Mouse (Mus musculus) forebrain, embryonic 11.5 days (tissue): ENCODE results near the gene Trem2. TPM values are rescaled to one million over a fixed set of nuclear protein-coding genes. Genes with fewer than 3 reads are reported as not detected.
"Not testable (repeated sequence)": the region's sequence is repeated elsewhere in the genome, so short reads cannot be mapped to it uniquely, and the experiment has no call there.

Source experiments
- ATAC-seq: fragments of 200-750 bp; cut with Nextera tagmentation; replicated peaks from 2 replicates; pipeline ENCODE4 v1.8.0; 2017; ENCODE audit warnings: moderate TSS enrichment; ENCODE audit not compliant: low FRiP score
- DNase-seq: peaks from one replicate; pipeline ENCODE4 v3.0.0-alpha.2; 2017; ENCODE audit warnings: low spot score
- H3K27ac ChIP-seq: fragments of 300-500 bp; sonication (generic); 2 replicates; pipeline ENCODE4 v1.5.1; 2014; ENCODE audit warnings: low read depth, low read length
- H3K27me3 ChIP-seq: fragments of 300-500 bp; sonication (generic); 2 replicates; pipeline ENCODE4 v1.6.1; 2014; ENCODE audit warnings: mild to moderate bottlenecking, low read length, mixed read lengths; ENCODE audit not compliant: control insufficient read depth, insufficient read depth
- H3K36me3 ChIP-seq: fragments of 300-500 bp; sonication (generic); 2 replicates; pipeline ENCODE4 v1.6.1; 2014; ENCODE audit warnings: mild to moderate bottlenecking, low read length, moderate library complexity, mixed read lengths; ENCODE audit not compliant: control insufficient read depth, insufficient read depth
- H3K4me1 ChIP-seq: fragments of 300-500 bp; sonication (generic); replicated peaks from 2 replicates; pipeline ENCODE4 v1.6.1; 2014; ENCODE audit warnings: low read length, mixed read lengths; ENCODE audit not compliant: control insufficient read depth, insufficient read depth
- H3K4me2 ChIP-seq: fragments of 300-500 bp; sonication (generic); 2 replicates; pipeline ENCODE4 v1.6.1; 2014; ENCODE audit warnings: low read depth, mild to moderate bottlenecking, low read length, moderate library complexity, mixed read lengths; ENCODE audit not compliant: severe bottlenecking
- H3K4me3 ChIP-seq: fragments of 300-500 bp; sonication (generic); 2 replicates; pipeline ENCODE4 v1.5.1; 2014; ENCODE audit warnings: low read depth, low read length
- H3K9ac ChIP-seq: fragments of 300-500 bp; sonication (generic); 2 replicates; pipeline ENCODE4 v1.6.1; 2014; ENCODE audit warnings: low read length
- H3K9me3 ChIP-seq: fragments of 300-500 bp; sonication (generic); 2 replicates; pipeline ENCODE4 v1.6.1; 2016; ENCODE audit warnings: low read length, mixed read lengths; ENCODE audit not compliant: control insufficient read depth
- WGBS: fragments of 180-500 bp; shearing (Covaris S2); extraction: QIAGEN DNeasy Blood & Tissue Kit; methylation state at CpG from one replicate; pipeline ENCODE4 v1.1.7; 2014; 5-methylcytosine and 5-hydroxymethylcytosine counted together
- polyA plus RNA-seq: library from polyadenylated mRNA; unstranded; fragments of >200 nt; fragmentation: Nextera tagmentation; extraction: Ambion mirVana; gene quantifications from 2 replicates; pipeline ENCODE4 v1.2.1, GENCODE M21; 2014

Gene Trem2
- polyA plus RNA-seq, result 1.0 and 1.2 TPM in 2 replicates

- Histone ChIP-seq H3K27ac (no peak within 1 kb of the TSS), H3K9ac (no peak within 1 kb of the TSS), H3K4me2 (no peak within 1 kb of the TSS), H3K9me3 (no peaks in the 10 kb centered on the region), H3K27me3 (no peaks in the 10 kb centered on the region), H3K36me3 (no peaks in the 10 kb centered on the region), H3K4me3 (no peak within 1 kb of the TSS), H3K4me1 (no peaks in the 10 kb centered on the region)
- ATAC-seq (no peak), DNase-seq (no peak)
- 87% methylated on average over 5 of the region's 5 CpGs for WGBS
Measured at GRCm38 (mm10) chr17:48346231-48346630, at the start of gene Trem2. Gene Trem2, plus strand, starts transcription at chr17:48346401.

DNA sequence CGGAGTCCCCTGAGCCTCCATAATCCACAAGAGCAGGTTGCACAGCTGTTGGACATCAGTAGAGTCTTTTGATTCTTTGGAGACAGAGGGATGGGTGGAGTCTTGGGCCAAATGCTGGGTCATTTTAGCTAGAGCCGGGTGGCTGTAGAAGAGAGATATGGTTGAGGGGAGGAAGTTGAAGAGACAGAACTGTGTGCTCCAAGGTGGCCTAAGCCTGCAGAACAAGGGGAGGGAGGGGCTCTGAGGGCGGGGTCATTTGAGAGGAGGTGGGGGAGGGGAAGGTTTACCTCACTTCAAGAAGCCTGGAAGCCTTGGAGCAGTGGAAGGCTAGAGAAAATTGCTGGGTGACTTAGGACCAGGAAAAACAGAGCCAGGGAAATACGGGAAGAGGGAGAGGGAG, 47.0 kb upstream of the Trem2 start, which contains the start of gene Treml2:
Treml2 (plus strand) TSS at position 296 of the 400 bp plus-strand sequence.
- Histone ChIP-seq H3K9me3 (no peaks in the 10 kb centered on the region), H3K4me1 (no peaks in the 10 kb centered on the region), H3K27ac (no peak within 1 kb of the TSS), H3K4me2 (no peak within 1 kb of the TSS), H3K9ac (no peak within 1 kb of the TSS), H3K36me3 (no peaks in the 10 kb centered on the region), H3K4me3 (no peak within 1 kb of the TSS), H3K27me3 (no peaks in the 10 kb centered on the region)
- 34% methylated on average over 3 of the region's 4 CpGs for WGBS
- ATAC-seq, result no peak
- DNase-seq, result no peak

DNA sequence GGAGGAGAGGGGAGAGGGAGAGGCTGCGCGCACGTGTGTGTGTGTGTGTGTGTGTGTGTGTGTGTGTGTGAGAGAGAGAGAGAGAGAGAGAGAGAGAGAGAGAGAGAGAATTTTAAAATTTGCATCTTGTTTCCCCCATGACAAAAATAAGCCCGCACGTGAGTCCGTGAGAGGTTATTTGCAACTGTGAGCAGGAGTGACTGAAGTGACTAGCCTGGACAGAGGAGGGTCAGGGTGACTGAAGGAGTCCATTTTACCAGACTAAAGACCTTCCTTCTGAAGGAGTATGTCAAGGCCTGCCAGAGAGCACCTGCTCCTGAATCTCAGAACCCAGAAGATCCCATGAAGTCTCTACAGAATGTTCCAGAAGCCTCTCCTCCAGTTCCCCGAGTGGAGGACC, 46.4 kb upstream of the Trem2 start:
- Histone ChIP-seq H3K9me3 (no peaks in the 10 kb centered on the region), H3K27ac (no peak overlapping the region), H3K36me3 (no peaks in the 10 kb centered on the region), H3K9ac (no peak overlapping the region), H3K4me3 (no peak overlapping the region), H3K27me3 (no peaks in the 10 kb centered on the region), H3K4me1 (no peaks in the 10 kb centered on the region), H3K4me2 (no peak overlapping the region)
- no peak for ATAC-seq
- no peak for DNase-seq
- whole genome bisulfite sequencing, result 79% methylated on average over 7 of the region's 7 CpGs

DNA sequence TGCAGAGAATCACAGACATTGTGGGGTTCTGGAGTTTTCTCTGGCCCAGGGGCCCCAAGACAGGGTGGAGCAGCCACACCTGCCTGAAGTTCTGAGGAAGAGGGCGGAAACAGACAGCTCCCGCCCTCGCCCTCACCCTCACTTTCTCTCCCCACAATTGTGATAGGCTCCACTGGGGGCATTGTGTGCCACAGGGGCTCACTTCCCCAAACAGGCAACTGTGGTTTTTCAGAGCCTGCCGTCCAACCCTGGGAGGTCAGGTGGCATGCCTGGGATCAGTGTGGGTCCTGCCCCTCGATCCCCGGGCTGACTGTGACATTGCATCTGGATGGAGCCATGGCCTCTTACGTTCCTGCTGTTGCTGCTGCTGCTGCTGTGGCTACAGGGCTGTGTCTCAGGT, 46.0 kb upstream of the Trem2 start:
- no peak overlapping the region for H3K4me2 ChIP-seq
- no peak overlapping the region for H3K9ac ChIP-seq
- no peaks in the 10 kb centered on the region for H3K4me1 ChIP-seq
- no peaks in the 10 kb centered on the region for H3K36me3 ChIP-seq
- H3K4me3 ChIP-seq, result no peak overlapping the region
- no peak overlapping the region for H3K27ac ChIP-seq
- ATAC-seq (no peak), DNase-seq (no peak)
- 70% methylated on average over 7 of the region's 7 CpGs for WGBS
- no peaks in the 10 kb centered on the region for H3K27me3 ChIP-seq
- no peaks in the 10 kb centered on the region for H3K9me3 ChIP-seq

DNA sequence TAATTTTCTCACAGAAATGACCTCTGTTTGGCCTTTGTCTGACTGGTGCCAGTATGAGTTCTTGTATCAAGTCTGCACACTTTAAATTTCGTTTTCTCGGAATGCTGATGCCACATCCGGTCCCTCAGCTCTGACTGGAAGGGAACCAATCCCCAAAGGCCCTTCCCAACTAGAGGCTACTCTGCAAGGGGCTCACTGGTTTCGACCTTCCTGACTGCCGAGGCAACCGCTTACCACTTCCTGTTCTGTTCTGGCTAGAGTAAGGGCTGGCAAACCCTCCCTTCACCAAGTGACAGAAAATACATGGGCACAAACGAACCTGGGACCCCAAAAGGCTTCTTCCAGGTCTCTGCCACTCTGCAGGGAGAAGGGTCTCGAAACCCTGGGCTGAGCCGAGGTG, 45.3 kb upstream of the Trem2 start:
- 82% methylated on average over 9 of the region's 9 CpGs for WGBS
- no peak overlapping the region for H3K9ac ChIP-seq
- H3K4me2 ChIP-seq, result no peak overlapping the region
- no peak for DNase-seq
- no peaks in the 10 kb centered on the region for H3K9me3 ChIP-seq
- H3K27ac ChIP-seq, result no peak overlapping the region
- ATAC-seq, result no peak
- H3K36me3 ChIP-seq, result no peaks in the 10 kb centered on the region
- H3K4me1 ChIP-seq, result no peaks in the 10 kb centered on the region
- no peak overlapping the region for H3K4me3 ChIP-seq
- no peaks in the 10 kb centered on the region for H3K27me3 ChIP-seq

DNA sequence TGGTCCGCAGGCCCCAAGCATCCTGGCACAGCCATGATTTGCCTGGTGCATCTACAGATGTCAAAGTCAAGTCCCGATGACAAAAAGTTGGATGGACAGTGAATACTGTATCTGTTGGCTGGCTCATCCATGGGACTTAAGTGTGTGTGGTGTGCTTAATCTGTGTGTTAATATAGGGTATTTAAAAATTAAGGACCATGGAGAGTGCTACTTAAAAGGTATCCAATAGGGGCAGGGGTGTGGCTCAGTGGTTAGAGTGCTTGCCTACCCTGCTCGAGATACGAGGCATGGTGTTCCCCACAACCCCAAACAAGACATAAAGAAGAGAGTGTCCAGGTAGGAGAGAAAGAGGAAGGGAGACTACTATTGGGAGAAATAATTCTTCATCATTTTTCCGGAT, 44.4 kb upstream of the Trem2 start:
- Histone ChIP-seq H3K9me3 (no peaks in the 10 kb centered on the region), H3K4me1 (no peaks in the 10 kb centered on the region), H3K4me3 (no peak overlapping the region), H3K27me3 (no peaks in the 10 kb centered on the region), H3K9ac (no peak overlapping the region), H3K27ac (no peak overlapping the region), H3K4me2 (no peak overlapping the region), H3K36me3 (no peaks in the 10 kb centered on the region)
- no peak for ATAC-seq
- no peak for DNase-seq
- WGBS, result 91% methylated on average over 5 of the region's 5 CpGs

DNA sequence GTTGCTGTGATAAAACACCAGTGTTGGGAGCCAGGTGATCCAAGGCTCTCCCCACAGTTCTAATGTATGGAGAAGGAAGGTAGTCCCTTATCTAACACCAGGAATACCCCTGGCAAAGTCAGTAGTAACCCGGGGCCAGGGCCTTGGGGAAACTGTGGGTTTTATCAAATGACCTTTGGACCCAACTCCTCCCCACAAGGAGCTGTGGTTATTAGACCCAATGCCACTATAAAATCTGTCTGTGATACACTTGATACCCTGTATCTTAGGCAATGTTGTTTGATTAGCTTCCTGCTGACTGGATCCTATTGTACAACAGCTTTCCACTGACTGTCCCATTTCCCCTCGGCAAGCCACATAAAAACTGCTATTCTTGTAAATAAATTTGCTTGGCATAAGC, 34.1 kb upstream of the Trem2 start:
- WGBS, result 85% methylated on average over 2 of the region's 2 CpGs
- Histone ChIP-seq H3K27ac (no peak overlapping the region), H3K4me3 (no peak overlapping the region), H3K9me3 (no peaks in the 10 kb centered on the region), H3K4me1 (no peaks in the 10 kb centered on the region), H3K27me3 (no peaks in the 10 kb centered on the region), H3K36me3 (no peaks in the 10 kb centered on the region), H3K4me2 (no peak overlapping the region), H3K9ac (no peak overlapping the region)
- ATAC-seq (no peak), DNase-seq (no peak)

- WGBS, result 94% methylated on average over 3 of the region's 3 CpGs
- H3K9ac ChIP-seq, H3K36me3 ChIP-seq, H3K27ac ChIP-seq, H3K27me3 ChIP-seq, H3K4me3 ChIP-seq, H3K4me2 ChIP-seq, DNase-seq, H3K4me1 ChIP-seq, ATAC-seq, H3K9me3 ChIP-seq: not testable (repeated sequence)
Measured at GRCm38 (mm10) chr17:48315905-48316579, 30.2 kb upstream of the Trem2 start, which contains the start of gene B430306N03Rik. Gene B430306N03Rik, plus strand, starts transcription at chr17:48316141.

DNA sequence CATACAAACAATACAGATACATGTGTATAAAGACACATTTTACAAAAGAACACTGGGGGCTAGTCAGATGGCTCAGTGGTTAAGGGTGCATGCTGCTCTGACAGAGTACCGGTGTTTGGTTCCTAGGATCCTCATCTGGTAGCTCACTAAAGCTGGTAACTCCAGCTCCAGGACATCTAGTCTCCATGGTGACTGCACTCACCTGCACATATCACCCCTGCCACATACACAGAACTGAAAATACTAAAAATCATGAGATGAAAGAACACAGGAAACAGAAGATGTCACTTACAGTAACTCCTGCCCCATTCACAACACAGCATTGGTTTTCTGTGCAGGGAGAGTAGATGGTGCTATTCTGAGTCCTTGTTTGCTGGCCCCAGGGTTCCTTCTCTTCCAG, 27.5 kb upstream of the Trem2 start:
- Histone ChIP-seq H3K27ac (no peak overlapping the region), H3K9me3 (no peaks in the 10 kb centered on the region), H3K4me1 (no peaks in the 10 kb centered on the region), H3K36me3 (no peaks in the 10 kb centered on the region), H3K27me3 (no peaks in the 10 kb centered on the region), H3K4me2 (no peak overlapping the region), H3K4me3 (no peak overlapping the region), H3K9ac (no peak overlapping the region)
- ATAC-seq (no peak), DNase-seq (no peak)
- 93% methylated on average over 1 of the region's 1 CpGs for WGBS
